Mouse (Mus musculus) adrenal gland, postnatal 0 days (tissue): ENCODE data around the gene Gtf2e1. TPM values are rescaled to one million over a fixed set of nuclear protein-coding genes. Genes with fewer than 3 reads are reported as not detected.

Experiments
- polyA plus RNA-seq: library from polyadenylated mRNA; unstranded; fragments of >200 nt; fragmentation: Nextera tagmentation; extraction: Ambion mirVana; gene quantifications from 2 replicates; pipeline ENCODE4 v1.2.1, GENCODE M21; 2015

The Gtf2e1 gene
- polyA plus RNA-seq: 10.1 and 14.0 TPM in 2 replicates

DNA sequence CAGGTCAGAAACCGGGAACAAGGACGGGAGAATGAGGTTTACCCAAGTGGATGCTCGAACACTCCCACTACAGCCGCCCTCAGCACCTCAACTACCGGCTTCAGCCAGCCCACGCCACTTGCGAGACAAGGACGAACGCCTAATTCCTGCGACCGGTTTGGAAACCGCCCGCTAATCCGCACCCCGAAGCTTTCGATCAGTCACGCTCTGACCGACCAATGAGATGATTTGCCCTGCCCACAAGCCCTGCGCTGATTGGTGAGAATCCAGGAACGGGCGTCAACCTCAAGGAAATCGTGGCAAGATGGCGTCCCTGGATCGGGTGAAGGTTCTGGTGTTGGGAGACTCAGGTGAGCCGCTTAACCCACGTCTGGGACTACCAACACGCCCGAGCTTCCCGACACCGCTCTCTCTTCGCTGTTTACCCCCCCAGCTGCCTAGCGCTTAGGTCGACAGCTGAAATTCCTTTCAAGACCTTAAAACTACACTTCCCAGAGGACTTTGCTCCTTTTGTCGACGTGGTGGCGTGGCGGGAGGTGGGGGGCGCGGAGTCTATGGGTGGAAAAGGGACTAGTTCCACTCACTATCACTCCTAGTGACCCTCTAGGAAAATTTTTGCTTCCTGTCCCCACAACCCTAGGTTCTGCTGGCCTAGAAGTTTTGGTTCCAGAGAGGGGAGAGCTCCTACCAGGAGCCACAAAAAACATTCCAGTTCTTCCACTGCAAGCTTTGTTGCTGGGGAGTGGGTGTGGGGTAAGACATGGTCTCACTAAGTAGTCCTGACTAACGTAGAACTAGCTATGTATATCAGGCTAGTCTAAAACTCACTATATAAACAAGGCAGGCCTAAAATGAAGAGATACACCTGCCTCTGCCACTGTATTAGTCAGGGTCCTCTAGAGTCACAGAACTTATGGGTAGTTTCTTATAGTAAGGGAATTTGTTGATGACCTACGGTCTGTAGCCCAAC, at the start of gene Gtf2e1, which contains the start of gene Rabl3:
Gene Gtf2e1, minus strand, starts transcription at position 179 of the 970 bp plus-strand sequence.
Gene Rabl3, plus strand, starts transcription at position 275 of the 970 bp plus-strand sequence.

DNA sequence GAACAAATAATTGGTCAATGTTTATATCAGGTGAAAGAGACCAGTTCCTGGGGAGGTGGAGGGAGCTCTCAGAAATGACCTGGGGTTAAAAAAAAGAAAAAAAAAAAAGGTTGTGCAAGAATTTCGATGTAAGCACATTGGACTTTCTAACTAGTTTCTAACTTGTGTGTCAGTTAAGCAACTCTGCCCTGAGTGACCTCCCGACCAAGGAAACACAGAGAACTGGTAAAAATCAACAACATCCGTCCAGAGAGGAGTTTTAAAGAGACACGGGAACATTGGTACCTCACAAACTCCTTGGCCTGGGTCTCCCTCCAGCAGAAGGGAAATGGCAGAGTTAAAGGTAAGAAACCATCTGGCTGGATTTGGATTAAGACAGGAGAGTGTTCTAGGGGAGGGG, 40.4 kb upstream of the Gtf2e1 start, which contains the start of gene Hgd:
Gene Hgd, plus strand, starts transcription at position 160 of the 400 bp plus-strand sequence.

Other genes starting within 250 kb of the Gtf2e1 start
- gene Stxbp5l, start 154.8 kb downstream of the Gtf2e1 start, polyA plus RNA-seq: 1.1 and 1.7 TPM in 2 replicates
- 8.6 and 11.8 TPM in 2 replicates for gene Rabl3, start 96 bp upstream of the Gtf2e1 start, polyA plus RNA-seq
- gene Hgd, start 40.4 kb upstream of the Gtf2e1 start, polyA plus RNA-seq: 3.6 and 7.2 TPM in 2 replicates
- 216 and 340 TPM in 2 replicates for gene Ndufb4, start 114.7 kb upstream of the Gtf2e1 start, polyA plus RNA-seq
- 271 and 323 TPM in 2 replicates for gene Fstl1, start 237.1 kb upstream of the Gtf2e1 start, polyA plus RNA-seq